Mouse (Mus musculus): ENCODE measurements at regions not wholly inside any gene's neighbourhood (a gene's known extent, or its start where the extent isn't known, plus 50 kb on each side); places are given as distances from the start of the nearest gene placed in this dataset.
A peak's percentile ranks its signal among the peaks of the same experiment; 100 is the strongest.
"Not testable (repeated sequence)": the region's sequence is repeated elsewhere in the genome, so short reads cannot be mapped to it uniquely, and the experiment has no call there.

DNA sequence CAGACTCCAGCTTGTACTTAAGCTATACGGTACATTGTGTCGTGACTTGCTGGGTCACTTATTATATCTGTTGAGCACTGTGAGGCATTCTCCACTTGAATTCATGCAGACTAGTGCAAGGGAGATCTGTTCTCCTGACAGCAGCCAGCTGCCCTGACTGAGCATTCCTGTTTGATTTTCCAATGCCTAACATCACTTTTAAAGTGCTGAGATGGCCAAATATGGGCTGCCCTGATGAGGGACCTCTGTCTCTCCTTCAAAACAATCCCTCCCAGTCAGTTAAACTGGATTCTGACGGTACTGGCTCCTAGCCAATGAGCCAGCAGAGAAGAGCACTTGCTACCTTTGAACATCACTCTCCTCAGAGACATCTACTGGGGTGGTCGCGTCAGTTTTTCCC lies 57.6 kb upstream of the Lekr1 start:
- no peak for DNase-seq

DNA sequence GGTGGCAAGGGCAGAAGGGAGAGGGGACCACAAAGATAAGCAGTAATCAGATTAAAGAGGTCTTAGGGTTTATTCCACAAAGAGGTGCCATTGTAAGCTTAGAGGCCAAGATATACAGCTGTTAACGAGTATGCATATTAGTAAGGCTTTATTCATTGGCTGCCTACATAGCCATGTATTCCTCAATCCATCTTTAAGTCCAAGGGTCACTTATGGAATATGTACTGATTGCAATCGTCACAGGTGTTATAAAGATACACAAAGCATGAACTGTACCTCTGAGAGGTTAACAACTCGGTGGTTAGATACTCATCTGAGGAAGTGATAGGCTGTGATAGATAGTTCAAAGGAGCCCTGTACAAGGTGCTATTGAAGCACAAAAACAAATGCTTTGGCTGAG lies 54.3 kb upstream of the Lekr1 start:
- no peak for DNase-seq

DNA sequence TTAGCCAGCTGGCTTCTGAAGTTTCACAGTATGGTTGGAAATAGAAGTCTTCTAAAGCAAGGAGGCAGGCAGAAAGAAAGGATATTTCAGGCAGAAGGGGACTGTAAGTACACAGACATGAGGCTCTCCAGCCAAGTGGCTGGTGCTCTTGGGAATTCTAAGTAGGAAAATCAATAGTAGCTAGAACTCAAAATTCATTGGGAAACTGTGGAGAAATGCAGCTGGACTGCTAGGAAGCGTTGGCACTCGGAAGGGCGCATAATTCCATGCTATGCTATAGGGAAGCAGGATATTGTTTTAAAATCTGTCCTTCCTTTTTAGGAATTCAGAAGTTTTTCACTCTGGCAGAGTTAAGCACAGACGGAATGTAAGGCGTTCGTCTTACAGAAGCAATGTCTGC lies 53.6 kb upstream of the Lekr1 start:
- DNase-seq, result peak; percentile 35 to 41

DNA sequence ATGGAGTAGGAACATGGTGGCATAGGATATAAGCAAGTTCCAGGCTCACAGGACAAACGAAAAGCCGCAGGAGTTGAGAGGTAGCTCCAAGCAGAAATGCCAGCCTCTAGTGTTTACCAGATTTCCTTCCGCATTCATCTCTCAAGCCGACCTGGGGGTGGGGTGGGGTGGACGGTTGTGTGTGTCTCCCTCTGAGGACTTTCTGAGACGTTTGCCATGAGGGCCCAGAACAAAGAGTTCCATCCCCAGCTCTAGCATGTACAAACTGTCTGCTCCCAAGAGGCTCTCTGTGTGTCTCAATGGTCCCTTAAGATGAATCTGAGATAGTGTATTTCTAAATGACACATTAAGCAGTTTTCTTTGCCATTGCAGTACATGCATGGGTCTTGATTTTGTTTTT lies 53.1 kb upstream of the Lekr1 start:
- no peak for DNase-seq

DNA sequence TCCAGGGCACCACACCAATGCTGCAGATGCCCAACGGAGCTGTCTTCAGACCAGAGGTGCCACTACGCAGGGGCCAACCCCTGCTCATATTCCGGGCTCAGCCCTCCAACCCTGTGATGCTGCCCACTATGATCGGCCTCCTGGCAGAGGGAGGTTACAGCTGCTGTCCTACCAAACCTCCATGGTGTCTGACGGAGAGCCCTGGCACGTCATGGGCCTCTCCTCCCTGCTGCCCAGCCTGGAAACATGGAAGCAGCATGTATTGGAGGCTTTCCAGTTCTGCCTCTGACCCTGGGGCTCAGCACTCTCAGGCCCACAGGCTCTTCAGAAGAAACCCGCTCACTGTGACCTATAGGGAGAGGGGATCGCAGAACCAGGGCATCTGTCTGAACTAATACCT lies 51.1 kb upstream of the Lekr1 start:
- DNase-seq, result not testable (repeated sequence)
